Mouse (Mus musculus) macrophage (primary cell): Measurements from ENCODE around the gene Ppp1r16b. TPM values are rescaled to one million over a fixed set of nuclear protein-coding genes. Genes with fewer than 3 reads are reported as not detected.

ENCODE experiments used
- H3K27ac ChIP-seq: fragments of 350-480 bp; formaldehyde crosslinking; 2 replicates; pipeline ENCODE4 v1.9.0; 2021
- H3K36me3 ChIP-seq: fragments of 350-480 bp; formaldehyde crosslinking; 2 replicates; pipeline ENCODE4 v1.9.0; 2021; ENCODE audit errors: inconsistent target
- H3K4me3 ChIP-seq: fragments of 350-480 bp; formaldehyde crosslinking; 2 replicates; pipeline ENCODE4 v1.9.0; 2021; ENCODE audit errors: inconsistent target
- H3K79me2 ChIP-seq: fragments of 350-480 bp; formaldehyde crosslinking; 2 replicates; pipeline ENCODE4 v1.9.0; 2021; ENCODE audit errors: inconsistent target
- WGBS: methylation state at CpG from one replicate; pipeline ENCODE4 v1.1.7; 2026; ENCODE audit warnings: inconsistent platforms; ENCODE audit not compliant: missing documents; 5-methylcytosine and 5-hydroxymethylcytosine counted together
- polyA plus RNA-seq: library from polyadenylated mRNA; stranded (reverse); fragments of 250-400 nt; gene quantifications from 3 replicates; pipeline ENCODE4 v1.2.4, GENCODE M21; 2018; ENCODE audit warnings: inconsistent platforms

Ppp1r16b gene
- polyA plus RNA-seq, 1 experiment from 2014 or later = 0.04 TPM

GRCm38 (mm10) chr2:158675161-158675560, 10.0 kb downstream of the Ppp1r16b start:
- WGBS = 93% methylated on average over 6 of the region's 6 CpGs
- Histone ChIP-seq H3K79me2 (no peaks in the 10 kb centered on the region), H3K36me3 (no peaks in the 10 kb centered on the region), H3K27ac (no peak overlapping the region), H3K4me3 (no peak overlapping the region)

- H3K36me3 ChIP-seq = no peaks in the 10 kb centered on the region
- no peak overlapping the region for H3K27ac ChIP-seq
- no peaks in the 10 kb centered on the region for H3K79me2 ChIP-seq
- no peak overlapping the region for H3K4me3 ChIP-seq
- 95% methylated on average over 12 of the region's 12 CpGs for WGBS
Measured at GRCm38 (mm10) chr2:158675907-158676533, 10.8 kb downstream of the Ppp1r16b start.

- WGBS = 25% methylated on average over 8 of the region's 8 CpGs
- Histone ChIP-seq H3K4me3 (no peak overlapping the region), H3K79me2 (no peaks in the 10 kb centered on the region), H3K27ac (no peak overlapping the region), H3K36me3 (no peaks in the 10 kb centered on the region)
Measured at GRCm38 (mm10) chr2:158677946-158678345, 12.7 kb downstream of the Ppp1r16b start.

GRCm38 (mm10) chr2:158679091-158679490, 13.9 kb downstream of the Ppp1r16b start:
- Histone ChIP-seq H3K79me2 (no peaks in the 10 kb centered on the region), H3K4me3 (no peak overlapping the region), H3K36me3 (no peaks in the 10 kb centered on the region), H3K27ac (no peak overlapping the region)
- WGBS = 95% methylated on average over 7 of the region's 7 CpGs

GRCm38 (mm10) chr2:158680357-158680889, 15.2 kb downstream of the Ppp1r16b start:
- Histone ChIP-seq H3K79me2 (no peaks in the 10 kb centered on the region), H3K36me3 (no peaks in the 10 kb centered on the region), H3K27ac (no peak overlapping the region), H3K4me3 (no peak overlapping the region)
- 95% methylated on average over 10 of the region's 10 CpGs for WGBS

GRCm38 (mm10) chr2:158681714-158682113, 16.5 kb downstream of the Ppp1r16b start:
- 92% methylated on average over 6 of the region's 6 CpGs for WGBS
- H3K36me3 ChIP-seq = no peaks in the 10 kb centered on the region
- no peak overlapping the region for H3K27ac ChIP-seq

GRCm38 (mm10) chr2:158682344-158683037, 17.3 kb downstream of the Ppp1r16b start:
- 45% methylated on average over 11 of the region's 11 CpGs for WGBS
- H3K36me3 ChIP-seq = no peaks in the 10 kb centered on the region
- H3K4me3 ChIP-seq = no peak overlapping the region
- no peaks in the 10 kb centered on the region for H3K79me2 ChIP-seq
- no peak overlapping the region for H3K27ac ChIP-seq

More at GRCm38 (mm10) chr2:158681714-158682113, 16.5 kb downstream of the Ppp1r16b start:
- no peak overlapping the region for H3K4me3 ChIP-seq
- no peaks in the 10 kb centered on the region for H3K79me2 ChIP-seq

GRCm38 (mm10) chr2:158683038-158683413, 17.8 kb downstream of the Ppp1r16b start:
- Histone ChIP-seq H3K36me3 (no peaks in the 10 kb centered on the region), H3K27ac (no peak overlapping the region), H3K79me2 (no peaks in the 10 kb centered on the region), H3K4me3 (no peak overlapping the region)
- WGBS = 7% methylated on average over 4 of the region's 4 CpGs

GRCm38 (mm10) chr2:158684247-158684843, 19.1 kb downstream of the Ppp1r16b start:
- Histone ChIP-seq H3K36me3 (no peaks in the 10 kb centered on the region), H3K79me2 (no peaks in the 10 kb centered on the region), H3K4me3 (no peak overlapping the region), H3K27ac (no peak overlapping the region)
- 91% methylated on average over 9 of the region's 9 CpGs for WGBS

- Histone ChIP-seq H3K36me3 (no peaks in the 10 kb centered on the region), H3K4me3 (no peak overlapping the region), H3K27ac (no peak overlapping the region), H3K79me2 (no peaks in the 10 kb centered on the region)
- WGBS = 96% methylated on average over 3 of the region's 3 CpGs
Measured at GRCm38 (mm10) chr2:158684910-158685309, 19.7 kb downstream of the Ppp1r16b start.

- no peak overlapping the region for H3K27ac ChIP-seq
- H3K36me3 ChIP-seq = no peaks in the 10 kb centered on the region
- H3K79me2 ChIP-seq = no peaks in the 10 kb centered on the region
- WGBS = 84% methylated on average over 2 of the region's 2 CpGs
- H3K4me3 ChIP-seq = no peak overlapping the region
Measured at GRCm38 (mm10) chr2:158686394-158686793, 21.2 kb downstream of the Ppp1r16b start.

- Histone ChIP-seq H3K27ac (no peak overlapping the region), H3K79me2 (no peaks in the 10 kb centered on the region), H3K36me3 (no peaks in the 10 kb centered on the region), H3K4me3 (no peak overlapping the region)
- WGBS = 30% methylated on average over 25 of the region's 25 CpGs
Measured at GRCm38 (mm10) chr2:158687804-158688241, 22.6 kb downstream of the Ppp1r16b start.

- H3K36me3 ChIP-seq = no peaks in the 10 kb centered on the region
- H3K4me3 ChIP-seq = no peak overlapping the region
- H3K27ac ChIP-seq = no peak overlapping the region
- no peaks in the 10 kb centered on the region for H3K79me2 ChIP-seq
- 70% methylated on average over 5 of the region's 5 CpGs for WGBS
Measured at GRCm38 (mm10) chr2:158689060-158689459, 23.9 kb downstream of the Ppp1r16b start.

GRCm38 (mm10) chr2:158689640-158690039, 24.4 kb downstream of the Ppp1r16b start:
- Histone ChIP-seq H3K79me2 (no peaks in the 10 kb centered on the region), H3K4me3 (no peak overlapping the region), H3K27ac (no peak overlapping the region), H3K36me3 (no peaks in the 10 kb centered on the region)
- 72% methylated on average over 7 of the region's 7 CpGs for WGBS

- 7% methylated on average over 8 of the region's 8 CpGs for WGBS
- Histone ChIP-seq H3K4me3 (no peak overlapping the region), H3K36me3 (no peaks in the 10 kb centered on the region), H3K79me2 (no peaks in the 10 kb centered on the region), H3K27ac (no peak overlapping the region)
Measured at GRCm38 (mm10) chr2:158690116-158690515, 24.9 kb downstream of the Ppp1r16b start.
